Mouse (Mus musculus) heart, adult 2 months (tissue): ENCODE measurements around the gene Phospho1. TPM values are rescaled to one million over a fixed set of nuclear protein-coding genes. Genes with fewer than 3 reads are reported as not detected.

Source experiments
- DNase-seq, 2 experiments: peaks; one replicate each; pipeline ENCODE4 v3.0.0; 2021
- H3K27ac ChIP-seq: fragments of 200-600 bp; 2 replicates; pipeline ENCODE4 v1.8.1; 2022
- H3K27me3 ChIP-seq: fragments of 200-500 bp; 2 replicates; pipeline ENCODE4 v1.6.1; 2012; ENCODE audit warnings: mild to moderate bottlenecking, low read length, inconsistent platforms, mixed read lengths; ENCODE audit not compliant: control insufficient read depth, insufficient read depth
- H3K36me3 ChIP-seq: fragments of 200-500 bp; 2 replicates; pipeline ENCODE4 v1.6.1; 2012; ENCODE audit warnings: low read length, inconsistent platforms; ENCODE audit not compliant: control insufficient read depth, insufficient read depth
- H3K4me1 ChIP-seq: fragments of 200-500 bp; 2 replicates; pipeline ENCODE4 v1.6.1; 2011; ENCODE audit warnings: low read length; ENCODE audit not compliant: control insufficient read depth, insufficient read depth
- H3K4me3 ChIP-seq: fragments of 200-600 bp; 2 replicates; pipeline ENCODE4 v1.8.1; 2022
- H3K79me2 ChIP-seq: fragments of 200-500 bp; replicated peaks from 2 replicates; pipeline ENCODE4 v1.6.1; 2012; ENCODE audit warnings: mild to moderate bottlenecking, inconsistent platforms, low read length, moderate library complexity, mixed read lengths; ENCODE audit not compliant: control insufficient read depth, insufficient read depth
- H3K9ac ChIP-seq: fragments of 200-500 bp; 2 replicates; pipeline ENCODE4 v1.6.1; 2012; ENCODE audit warnings: low read depth, mild to moderate bottlenecking, control low read depth, inconsistent platforms, low read length, mixed read lengths
- CTCF ChIP-seq: fragments of 200-600 bp; IDR thresholded peaks from 2 replicates; pipeline ENCODE4 v1.8.1; 2022; ENCODE audit warnings: antibody characterized with exemption, mild to moderate bottlenecking, moderate library complexity
- EP300 ChIP-seq: fragments of 200-500 bp; IDR thresholded peaks from 2 replicates; pipeline ENCODE4 v1.6.1; 2011; ENCODE audit warnings: low read depth, low read length, control low read depth; ENCODE audit not compliant: insufficient read depth
- POLR2A ChIP-seq: fragments of 200-500 bp; IDR thresholded peaks from 2 replicates; pipeline ENCODE4 v1.6.1; 2011; ENCODE audit warnings: mild to moderate bottlenecking, low read depth, low read length, control low read depth; ENCODE audit not compliant: insufficient read depth
- WGBS: fragments of 180-500 bp; shearing (Covaris S2); methylation state at CpG from one replicate; pipeline ENCODE4 v1.1.7; 2018; 5-methylcytosine and 5-hydroxymethylcytosine counted together
- intact Hi-C: fragments of 180-260 bp; cut with DNase I; formaldehyde crosslinking; loops from one replicate; pipeline ENCODE4 v1.15.1; 2025
- polyA plus RNA-seq: library from polyadenylated mRNA; depleted of rRNA; stranded (reverse); fragments of >200 nt; gene quantifications from 2 replicates; pipeline ENCODE4 v1.2.3, GENCODE M21; 2012
- total RNA-seq, 2 experiments: library from RNA; stranded (reverse); gene quantifications; 2 replicates each; pipeline ENCODE4 v1.2.3; 2021

Gene Phospho1
- total and polyA plus RNA-seq, 3 experiments, result 181 to 244 (median 206) TPM

DNA sequence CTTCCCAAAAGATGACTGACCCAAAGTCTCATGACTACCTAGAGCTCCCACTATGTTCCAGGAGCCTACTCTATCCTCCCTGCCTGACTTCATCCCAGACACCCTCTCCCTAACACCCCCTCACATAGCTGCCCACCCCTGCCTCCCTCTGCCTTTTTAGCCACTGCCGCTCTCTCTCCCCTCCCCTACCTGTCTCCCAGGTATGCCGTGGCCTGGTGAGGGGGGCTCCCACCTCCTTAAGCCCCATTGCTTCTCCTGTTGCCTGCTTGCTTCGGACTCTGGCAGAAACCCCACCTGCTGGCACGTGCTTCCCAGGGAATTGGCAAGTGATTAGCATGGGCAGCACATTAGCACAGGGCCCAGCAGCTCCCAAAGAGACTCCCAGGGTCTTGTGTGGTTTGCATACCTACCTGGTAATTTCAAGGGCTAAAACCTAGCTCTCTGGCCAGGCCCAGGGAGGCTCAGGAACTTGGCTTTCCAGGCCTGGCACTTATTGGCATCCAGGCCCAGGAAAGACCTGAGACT, 5.3 kb downstream of the Phospho1 start:
- Histone ChIP-seq H3K27ac (no peak overlapping the region), H3K36me3 (no peaks in the 10 kb centered on the region), H3K79me2 (no peaks in the 10 kb centered on the region), H3K4me3 (no peak overlapping the region), H3K4me1 (peaks cover 20% of the 10 kb centered on the region), H3K27me3 (no peaks in the 10 kb centered on the region), H3K9ac (no peak overlapping the region)
- DNase-seq, result no peak
- WGBS, result 57% methylated on average over 4 of the region's 4 CpGs
- no peak for TF ChIP-seq CTCF
- TF ChIP-seq POLR2A, result no peak
- TF ChIP-seq EP300, result no peak
- intact Hi-C loops, result loop anchor here (2.0 kb wide), 1 partner anchor 59 kb away; no protein-coding TSS in a partner anchor

DNA sequence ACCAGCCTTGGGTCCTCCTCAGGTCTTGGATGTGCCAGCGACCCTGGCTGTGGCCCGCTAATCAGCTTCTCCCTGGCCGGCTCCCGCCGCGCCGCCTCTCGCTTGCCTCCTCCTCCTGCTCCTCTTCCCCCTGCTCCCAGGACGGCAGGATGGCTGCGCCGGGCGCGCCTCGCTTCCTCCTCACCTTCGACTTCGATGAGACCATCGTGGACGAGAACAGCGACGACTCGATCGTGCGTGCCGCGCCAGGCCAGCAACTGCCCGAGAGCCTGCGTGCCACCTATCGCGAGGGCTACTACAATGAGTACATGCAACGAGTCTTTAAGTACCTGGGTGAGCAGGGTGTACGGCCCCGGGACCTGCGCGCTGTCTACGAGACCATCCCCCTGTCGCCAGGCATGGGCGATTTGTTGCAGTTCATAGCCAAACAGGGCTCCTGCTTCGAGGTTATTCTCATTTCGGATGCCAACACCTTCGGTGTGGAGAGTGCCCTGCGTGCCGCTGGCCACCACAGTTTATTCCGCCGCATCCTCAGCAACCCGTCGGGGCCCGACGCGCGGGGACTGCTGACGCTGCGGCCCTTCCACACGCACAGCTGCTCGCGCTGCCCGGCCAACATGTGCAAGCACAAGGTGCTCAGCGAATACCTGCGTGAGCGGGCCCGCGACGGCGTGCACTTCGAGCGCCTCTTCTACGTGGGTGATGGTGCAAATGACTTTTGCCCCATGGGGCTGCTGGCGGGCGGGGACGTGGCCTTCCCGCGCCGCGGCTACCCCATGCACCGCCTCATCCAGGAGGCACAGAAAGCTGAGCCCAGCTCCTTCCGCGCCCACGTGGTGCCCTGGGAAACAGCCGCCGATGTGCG, 6.3 kb downstream of the Phospho1 start:
- H3K9ac ChIP-seq, result peak overlapping the region; percentile 43
- H3K27ac ChIP-seq, result no peak overlapping the region
- H3K79me2 ChIP-seq, result no peaks in the 10 kb centered on the region
- no peaks in the 10 kb centered on the region for H3K27me3 ChIP-seq
- 46% methylated on average over 80 of the region's 80 CpGs for WGBS
- peaks cover 26% of the 10 kb centered on the region for H3K4me1 ChIP-seq
- TF ChIP-seq CTCF (no peak), EP300 (0 out of 2 replicates have a peak, but pooled peaks have one; percentile 8)
- peak in 1 of 2 experiments; percentile 51 for DNase-seq
- H3K36me3 ChIP-seq, result peaks cover 3% of the 10 kb centered on the region; the same call in 1 of the 2 replicates
- peak overlapping the region; percentile 13; the same call in 1 of the 2 replicates for H3K4me3 ChIP-seq
- intact Hi-C loops, result no loop called here

DNA sequence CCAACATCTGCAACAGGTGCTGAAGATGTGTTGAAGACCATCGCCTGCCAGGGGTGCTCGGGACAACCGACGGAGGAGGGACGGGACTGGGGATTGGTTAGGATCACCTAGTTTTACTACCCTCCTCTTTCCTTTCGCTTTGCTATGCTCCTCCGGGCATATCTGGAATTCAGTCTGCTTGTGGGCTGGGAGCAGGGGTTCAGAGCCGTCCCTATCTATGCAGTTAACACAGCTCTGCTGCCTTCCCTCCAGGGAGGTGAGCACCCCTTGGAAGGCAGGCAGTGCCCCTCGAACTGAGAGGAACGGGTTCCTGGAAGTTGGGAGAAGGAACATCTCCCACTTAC, 6.9 kb downstream of the Phospho1 start:
- Histone ChIP-seq H3K27me3 (no peaks in the 10 kb centered on the region), H3K36me3 (peaks cover 6% of the 10 kb centered on the region; the same call in 1 of the 2 replicates), H3K27ac (no peak overlapping the region; the same call in 1 of the 2 replicates), H3K4me1 (peaks cover 31% of the 10 kb centered on the region), H3K9ac (peak overlapping the region; percentile 43), H3K79me2 (no peaks in the 10 kb centered on the region), H3K4me3 (peak overlapping the region; percentile 13; the same call in 1 of the 2 replicates)
- TF ChIP-seq POLR2A, result peak; percentile 41; the same call in 1 of the 2 replicates
- TF ChIP-seq CTCF, result no peak
- no peak for TF ChIP-seq EP300
- DNase-seq, result peak in 1 of 2 experiments; percentile 47
- 50% methylated on average over 10 of the region's 10 CpGs for WGBS
- intact Hi-C loops, result no loop called here

- intact Hi-C loops, result no loop called here
- Histone ChIP-seq H3K36me3 (peaks cover 6% of the 10 kb centered on the region; the same call in 1 of the 2 replicates), H3K4me1 (peaks cover 35% of the 10 kb centered on the region), H3K79me2 (no peaks in the 10 kb centered on the region), H3K9ac (no peak overlapping the region), H3K4me3 (no peak overlapping the region), H3K27ac (no peak overlapping the region), H3K27me3 (no peaks in the 10 kb centered on the region)
- 43% methylated on average over 15 of the region's 15 CpGs for WGBS
- peak; percentile 30 for TF ChIP-seq CTCF
- no peak for TF ChIP-seq POLR2A
- no peak for TF ChIP-seq EP300
- no peak for DNase-seq
Observed at GRCm38 (mm10) chr11:95831641-95832040, 7.3 kb downstream of the Phospho1 start.

- TF ChIP-seq POLR2A, result no peak
- no peak for TF ChIP-seq EP300
- no peak for TF ChIP-seq CTCF
- Histone ChIP-seq H3K27me3 (no peaks in the 10 kb centered on the region), H3K36me3 (peaks cover 6% of the 10 kb centered on the region; the same call in 1 of the 2 replicates), H3K4me1 (peaks cover 35% of the 10 kb centered on the region), H3K79me2 (no peaks in the 10 kb centered on the region), H3K27ac (no peak overlapping the region), H3K9ac (no peak overlapping the region), H3K4me3 (no peak overlapping the region)
- DNase-seq, result no peak
- 80% methylated on average over 18 of the region's 18 CpGs for WGBS
- intact Hi-C loops, result no loop called here
Observed at GRCm38 (mm10) chr11:95832129-95833005, 8.1 kb downstream of the Phospho1 start.
